Mouse (Mus musculus) macrophage (primary cell): ENCODE measurements around the gene Pttg1ip. TPM values are rescaled to one million over a fixed set of nuclear protein-coding genes. Genes with fewer than 3 reads are reported as not detected.

ENCODE experiments used
- polyA plus RNA-seq: library from polyadenylated mRNA; stranded (reverse); fragments of 250-400 nt; gene quantifications from 3 replicates; pipeline ENCODE4 v1.2.4, GENCODE M21; 2018; ENCODE audit warnings: inconsistent platforms

Pttg1ip gene
- polyA plus RNA-seq, 1 experiment from 2014 or later: 102 TPM

Other genes starting within 250 kb of the Pttg1ip start
- gene Adarb1, start 163.4 kb upstream of the Pttg1ip start, polyA plus RNA-seq: 0.04 to 0.91 TPM (median 0.16 TPM) in 3 replicates
- gene Fam207a, start 65.9 kb upstream of the Pttg1ip start, polyA plus RNA-seq: 16.8 to 38.8 TPM (median 21.1 TPM) in 3 replicates
- gene Itgb2, start 51.5 kb upstream of the Pttg1ip start, polyA plus RNA-seq: 418 to 531 TPM (median 505 TPM) in 3 replicates
- 105 to 245 TPM (median 141 TPM) in 3 replicates for gene Sumo3, start 24.4 kb downstream of the Pttg1ip start, polyA plus RNA-seq
- gene Gm49325, start 24.5 kb downstream of the Pttg1ip start, polyA plus RNA-seq: 3.3 TPM in 1 of 3 replicates, not detected in the others
- 50.6 to 63.6 TPM (median 52.1 TPM) in 3 replicates for gene Ube2g2, start 40.6 kb downstream of the Pttg1ip start, polyA plus RNA-seq
- not detected in 3 replicates for gene Tspear, start 104.8 kb downstream of the Pttg1ip start, polyA plus RNA-seq
- gene Gm19402, start 109.0 kb downstream of the Pttg1ip start, polyA plus RNA-seq: not detected in 3 replicates
- not detected in 3 replicates for gene Gm9508, start 115.5 kb downstream of the Pttg1ip start, polyA plus RNA-seq
- not detected in 3 replicates for gene Gm10272, start 124.9 kb downstream of the Pttg1ip start, polyA plus RNA-seq
- not detected in 3 replicates for gene Gm10024, start 129.7 kb downstream of the Pttg1ip start, polyA plus RNA-seq
- not detected in 3 replicates for gene Gm10142, start 134.1 kb downstream of the Pttg1ip start, polyA plus RNA-seq
- not detected in 3 replicates for gene Krtap12-1, start 138.9 kb downstream of the Pttg1ip start, polyA plus RNA-seq
- gene Gm10100, start 144.8 kb downstream of the Pttg1ip start, polyA plus RNA-seq: not detected in 3 replicates
- gene Gm18596, start 160.9 kb downstream of the Pttg1ip start, polyA plus RNA-seq: not detected in 3 replicates
- gene Gm9736, start 169.6 kb downstream of the Pttg1ip start, polyA plus RNA-seq: not detected in 3 replicates
- not detected in 3 replicates for gene Gm3233, start 178.0 kb downstream of the Pttg1ip start, polyA plus RNA-seq
- not detected in 3 replicates for gene Gm3238, start 189.6 kb downstream of the Pttg1ip start, polyA plus RNA-seq
- not detected in 3 replicates for gene Gm7138, start 195.2 kb downstream of the Pttg1ip start, polyA plus RNA-seq
- gene Gm3250, start 200.8 kb downstream of the Pttg1ip start, polyA plus RNA-seq: not detected in 3 replicates
- not detected in 3 replicates for gene Gm7137, start 206.5 kb downstream of the Pttg1ip start, polyA plus RNA-seq
- not detected in 3 replicates for gene Gm9639, start 213.4 kb downstream of the Pttg1ip start, polyA plus RNA-seq
- not detected in 3 replicates for gene Gm19668, start 217.4 kb downstream of the Pttg1ip start, polyA plus RNA-seq
- gene Gm9507, start 230.1 kb downstream of the Pttg1ip start, polyA plus RNA-seq: not detected in 3 replicates
- not detected in 3 replicates for gene Gm2696, start 233.0 kb downstream of the Pttg1ip start, polyA plus RNA-seq
- gene Krtap10-4, start 245.4 kb downstream of the Pttg1ip start, polyA plus RNA-seq: not detected in 3 replicates